Mouse (Mus musculus): ENCODE results near the gene Hes7.
A peak's percentile ranks its signal among the peaks of the same experiment; 100 is the strongest.

Gene Hes7

GRCm38 (mm10) chr11:69101604-69102402, 18.4 kb upstream of the Hes7 start:
- no peak for DNase-seq

- no peak for DNase-seq
Measured at GRCm38 (mm10) chr11:69102403-69102725, 17.8 kb upstream of the Hes7 start.

- no peak for DNase-seq
Measured at GRCm38 (mm10) chr11:69103121-69103520, 17.1 kb upstream of the Hes7 start.

- no peak for DNase-seq
Measured at GRCm38 (mm10) chr11:69103531-69104435, 16.4 kb upstream of the Hes7 start.

GRCm38 (mm10) chr11:69104487-69104886, 15.7 kb upstream of the Hes7 start:
- no peak for DNase-seq

- DNase-seq, result no peak
Measured at GRCm38 (mm10) chr11:69105227-69105626, 15.0 kb upstream of the Hes7 start.

- no peak for DNase-seq
Measured at GRCm38 (mm10) chr11:69105796-69106195, 14.4 kb upstream of the Hes7 start.

GRCm38 (mm10) chr11:69106299-69106698, 13.9 kb upstream of the Hes7 start:
- DNase-seq, result no peak

- DNase-seq, result no peak
Measured at GRCm38 (mm10) chr11:69106842-69107241, 13.4 kb upstream of the Hes7 start.

- no peak for DNase-seq
Measured at GRCm38 (mm10) chr11:69107676-69108075, 12.5 kb upstream of the Hes7 start.

- no peak for DNase-seq
Measured at GRCm38 (mm10) chr11:69108223-69108622, 12.0 kb upstream of the Hes7 start.

- DNase-seq, result peak in 1 of 2 experiments; percentile 6
Measured at GRCm38 (mm10) chr11:69109032-69109900, 10.9 kb upstream of the Hes7 start.

- DNase-seq, result peak; percentile 87 to 91
Measured at GRCm38 (mm10) chr11:69110319-69111046, 9.7 kb upstream of the Hes7 start.

- no peak for DNase-seq
Measured at GRCm38 (mm10) chr11:69111051-69111810, 9.0 kb upstream of the Hes7 start.

- DNase-seq, result no peak
Measured at GRCm38 (mm10) chr11:69111865-69112264, 8.3 kb upstream of the Hes7 start.

- no peak for DNase-seq
Measured at GRCm38 (mm10) chr11:69114018-69114417, 6.2 kb upstream of the Hes7 start.

GRCm38 (mm10) chr11:69114621-69115020, 5.6 kb upstream of the Hes7 start:
- DNase-seq, result no peak

GRCm38 (mm10) chr11:69116843-69117242, 3.4 kb upstream of the Hes7 start:
- no peak for DNase-seq

- peak; percentile 77 to 83 for DNase-seq
Measured at GRCm38 (mm10) chr11:69117737-69118695, 2.2 kb upstream of the Hes7 start.

GRCm38 (mm10) chr11:69118765-69119164, 1.4 kb upstream of the Hes7 start:
- peak; percentile 77 to 90 for DNase-seq
